Mouse (Mus musculus): ENCODE results near the gene Vti1b.

GRCm38 (mm10) chr12:79118991-79119390, 53.5 kb downstream of the Vti1b start:
- TF ChIP-seq CTCF (IDR thresholded peaks at IDR 0.05; ENCODE audit: low read depth) (no peak), EP300 (optimal IDR thresholded peaks at IDR 0.05) (no peak)
